Mouse (Mus musculus) forebrain, postnatal 0 days (tissue): ENCODE measurements around the gene Utf1. TPM values are rescaled to one million over a fixed set of nuclear protein-coding genes. Genes with fewer than 3 reads are reported as not detected.

Source experiments
- ATAC-seq: fragments of 200-750 bp; cut with Nextera tagmentation; 2 replicates; pipeline ENCODE4 v1.8.0; 2017; ENCODE audit warnings: mild to moderate bottlenecking, moderate library complexity
- DNase-seq: peaks from one replicate; pipeline ENCODE4 v3.0.0-alpha.2; 2015
- H3K27ac ChIP-seq: fragments of 300-500 bp; sonication (generic); 2 replicates; pipeline ENCODE4 v1.5.1; 2014; ENCODE audit warnings: low read depth, mild to moderate bottlenecking, antibody characterized with exemption, low read length, moderate library complexity, mixed read lengths
- H3K27me3 ChIP-seq: fragments of 300-500 bp; sonication (generic); 2 replicates; pipeline ENCODE4 v1.6.1; 2014; ENCODE audit warnings: mild to moderate bottlenecking, low read length, mixed read lengths; ENCODE audit not compliant: insufficient read depth
- H3K36me3 ChIP-seq: fragments of 300-500 bp; sonication (generic); 2 replicates; pipeline ENCODE4 v1.6.1; 2014; ENCODE audit warnings: mild to moderate bottlenecking, moderate library complexity; ENCODE audit not compliant: insufficient read depth
- H3K4me1 ChIP-seq: fragments of 300-500 bp; sonication (generic); 2 replicates; pipeline ENCODE4 v1.6.1; 2014; ENCODE audit warnings: antibody characterized with exemption; ENCODE audit not compliant: insufficient read depth
- H3K4me2 ChIP-seq: fragments of 300-500 bp; sonication (generic); 2 replicates; pipeline ENCODE4 v1.6.1; 2014; ENCODE audit warnings: low read depth, mild to moderate bottlenecking, moderate library complexity
- H3K4me3 ChIP-seq: fragments of 300-500 bp; sonication (generic); 2 replicates; pipeline ENCODE4 v1.5.1; 2014; ENCODE audit warnings: low read depth, low read length, mixed read lengths
- H3K9ac ChIP-seq: fragments of 300-500 bp; sonication (generic); 2 replicates; pipeline ENCODE4 v1.6.1; 2014; ENCODE audit warnings: mild to moderate bottlenecking
- H3K9me3 ChIP-seq: fragments of 300-500 bp; sonication (generic); 2 replicates; pipeline ENCODE4 v1.6.1; 2016; ENCODE audit warnings: low read length
- CTCF ChIP-seq: sonication (generic); IDR thresholded peaks from 2 replicates; pipeline ENCODE4 v1.5.1; 2016; ENCODE audit warnings: antibody characterized with exemption, control low read depth, low read depth
- WGBS: fragments of 180-500 bp; shearing (Covaris S2); extraction: QIAGEN DNeasy Blood & Tissue Kit; methylation state at CpG from one replicate; pipeline ENCODE4 v1.1.7; 2014; 5-methylcytosine and 5-hydroxymethylcytosine counted together
- polyA plus RNA-seq: library from polyadenylated mRNA; unstranded; fragments of >200 nt; fragmentation: Nextera tagmentation; extraction: Ambion mirVana; gene quantifications from 2 replicates; pipeline ENCODE4 v1.2.1, GENCODE M21; 2015
- total RNA-seq: library from RNA; depleted of rRNA; stranded (reverse); fragments of >200 nt; gene quantifications from 2 replicates; pipeline ENCODE4 v1.2.3, GENCODE M21; 2014

Gene Utf1
- total and polyA plus RNA-seq, 2 experiments from 2014 or later, result not detected

- no peak overlapping the region for H3K9ac ChIP-seq
- WGBS, result 89% methylated on average over 10 of the region's 10 CpGs
- peaks cover 4% of the 10 kb centered on the region for H3K27me3 ChIP-seq
Measured at GRCm38 (mm10) chr7:139936705-139937104, 6.9 kb upstream of the Utf1 start.

GRCm38 (mm10) chr7:139937138-139937537 lies 6.5 kb upstream of the Utf1 start:
- Histone ChIP-seq H3K36me3 (no peaks in the 10 kb centered on the region), H3K4me3 (no peak overlapping the region), H3K9me3 (no peaks in the 10 kb centered on the region), H3K27me3 (peaks cover 8% of the 10 kb centered on the region), H3K27ac (no peak overlapping the region), H3K9ac (no peak overlapping the region), H3K4me2 (no peak overlapping the region), H3K4me1 (no peaks in the 10 kb centered on the region)
- no peak for TF ChIP-seq CTCF
- DNase-seq (no peak), ATAC-seq (no peak)
- WGBS, result 75% methylated on average over 3 of the region's 3 CpGs

More at GRCm38 (mm10) chr7:139936705-139937104, 6.9 kb upstream of the Utf1 start:
- Histone ChIP-seq H3K9me3 (no peaks in the 10 kb centered on the region), H3K4me3 (no peak overlapping the region), H3K4me2 (no peak overlapping the region), H3K4me1 (no peaks in the 10 kb centered on the region), H3K36me3 (no peaks in the 10 kb centered on the region), H3K27ac (no peak overlapping the region)
- no peak for DNase-seq
- no peak for TF ChIP-seq CTCF
- no peak for ATAC-seq

- no peak for DNase-seq
- no peak for ATAC-seq
Measured at GRCm38 (mm10) chr7:139937810-139938209, 5.8 kb upstream of the Utf1 start.

GRCm38 (mm10) chr7:139940476-139941209 lies 2.9 kb upstream of the Utf1 start:
- ATAC-seq, result no peak
- H3K27me3 ChIP-seq, result peaks cover 36% of the 10 kb centered on the region

More at GRCm38 (mm10) chr7:139937810-139938209, 5.8 kb upstream of the Utf1 start:
- no peaks in the 10 kb centered on the region for H3K9me3 ChIP-seq
- H3K4me2 ChIP-seq, result no peak overlapping the region
- TF ChIP-seq CTCF, result no peak
- H3K27me3 ChIP-seq, result peaks cover 14% of the 10 kb centered on the region
- no peak overlapping the region for H3K9ac ChIP-seq
- no peaks in the 10 kb centered on the region for H3K36me3 ChIP-seq
- no peak overlapping the region for H3K27ac ChIP-seq
- H3K4me1 ChIP-seq, result no peaks in the 10 kb centered on the region
- 77% methylated on average over 5 of the region's 5 CpGs for WGBS
- H3K4me3 ChIP-seq, result no peak overlapping the region

GRCm38 (mm10) chr7:139944291-139945240 lies 977 bp downstream of the Utf1 start:
- no peak for DNase-seq
- peak overlapping the region; percentile 48 for H3K4me2 ChIP-seq
- no peak overlapping the region for H3K27ac ChIP-seq
- H3K36me3 ChIP-seq, result no peaks in the 10 kb centered on the region
- no peak for TF ChIP-seq CTCF
- peaks cover 59% of the 10 kb centered on the region for H3K27me3 ChIP-seq
- no peaks in the 10 kb centered on the region for H3K9me3 ChIP-seq
- H3K4me1 ChIP-seq, result no peaks in the 10 kb centered on the region; the same call in 1 of the 2 replicates
- WGBS, result 5% methylated on average over 68 of the region's 68 CpGs
- ATAC-seq, result no peak
- H3K4me3 ChIP-seq, result peak overlapping the region; percentile 30
- H3K9ac ChIP-seq, result no peak overlapping the region

More at GRCm38 (mm10) chr7:139940476-139941209, 2.9 kb upstream of the Utf1 start:
- Histone ChIP-seq H3K36me3 (no peaks in the 10 kb centered on the region), H3K4me2 (no peak overlapping the region), H3K4me1 (no peaks in the 10 kb centered on the region; the same call in 1 of the 2 replicates), H3K27ac (no peak overlapping the region), H3K9me3 (no peaks in the 10 kb centered on the region), H3K9ac (no peak overlapping the region), H3K4me3 (no peak overlapping the region)
- WGBS, result 66% methylated on average over 16 of the region's 16 CpGs
- no peak for DNase-seq
- no peak for TF ChIP-seq CTCF

GRCm38 (mm10) chr7:139945516-139945915 lies 1.9 kb downstream of the Utf1 start:
- WGBS, result 22% methylated on average over 5 of the region's 5 CpGs
- ATAC-seq (no peak), DNase-seq (no peak)
- Histone ChIP-seq H3K4me3 (no peak overlapping the region), H3K9me3 (no peaks in the 10 kb centered on the region), H3K4me1 (no peaks in the 10 kb centered on the region; the same call in 1 of the 2 replicates), H3K4me2 (no peak overlapping the region), H3K27ac (no peak overlapping the region), H3K36me3 (no peaks in the 10 kb centered on the region), H3K9ac (no peak overlapping the region), H3K27me3 (peaks cover 68% of the 10 kb centered on the region)
- TF ChIP-seq CTCF, result no peak

- no peak for TF ChIP-seq CTCF
- no peak overlapping the region for H3K4me2 ChIP-seq
- DNase-seq, result no peak
- WGBS, result 27% methylated on average over 5 of the region's 5 CpGs
- H3K27ac ChIP-seq, result no peak overlapping the region
- no peak overlapping the region for H3K9ac ChIP-seq
- ATAC-seq, result no peak
- H3K4me3 ChIP-seq, result no peak overlapping the region
- peaks cover 71% of the 10 kb centered on the region for H3K27me3 ChIP-seq
- H3K4me1 ChIP-seq, result no peaks in the 10 kb centered on the region; the same call in 1 of the 2 replicates
- no peaks in the 10 kb centered on the region for H3K9me3 ChIP-seq
- H3K36me3 ChIP-seq, result no peaks in the 10 kb centered on the region
Measured at GRCm38 (mm10) chr7:139946032-139946431, 2.4 kb downstream of the Utf1 start.
